Mouse (Mus musculus) liver, embryonic 14.5 days (tissue): ENCODE data around the gene Plgrkt.

Experiments
- CTCF ChIP-seq: IDR thresholded peaks from 2 replicates; pipeline ENCODE4 v1.5.1; 2016; ENCODE audit warnings: antibody characterized with exemption, low read depth, control low read depth
- EP300 ChIP-seq: IDR thresholded peaks from 2 replicates; pipeline ENCODE4 v1.6.1; 2016; ENCODE audit warnings: antibody characterized with exemption, low read depth

- no peak for TF ChIP-seq CTCF
- TF ChIP-seq EP300, result no peak
Measured at GRCm38 (mm10) chr19:29364076-29364475, 3.1 kb downstream of the Plgrkt start.
